Mouse (Mus musculus) right cerebral cortex, postnatal 36 days (tissue): Measurements from ENCODE around the gene BC051665.

Source experiments
- DNase-seq, 2 experiments: peaks; one replicate each; pipeline ENCODE4 v3.0.0; 2022; ENCODE audit warnings: low spot score in 2 of 2, mixed read lengths in 1 of 2

The BC051665 gene

GRCm38 (mm10) chr13:60743381-60744077, 42.6 kb downstream of the BC051665 start:
- no peak for DNase-seq

GRCm38 (mm10) chr13:60742611-60743010, 43.6 kb downstream of the BC051665 start:
- DNase-seq, result no peak

DNA sequence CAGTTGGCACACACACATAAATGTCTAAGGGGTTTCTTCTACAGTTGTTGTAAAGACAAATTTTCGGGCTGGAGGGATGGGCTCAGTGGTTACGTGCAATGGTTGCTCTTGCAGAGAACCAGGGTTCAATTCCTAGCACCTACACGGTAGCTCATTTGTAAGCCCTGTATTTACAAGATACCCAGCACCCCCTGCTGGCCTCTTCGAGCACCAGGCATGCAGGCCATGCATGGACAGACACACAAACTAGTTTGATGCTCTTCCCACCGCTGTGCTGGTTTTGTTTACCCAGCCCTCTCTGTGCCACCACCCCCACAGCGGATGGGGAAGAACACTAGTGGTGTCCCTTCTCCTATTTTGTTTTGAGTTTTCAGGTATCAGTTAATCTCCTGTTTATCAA, 45.9 kb downstream of the BC051665 start:
- DNase-seq, result no peak

DNA sequence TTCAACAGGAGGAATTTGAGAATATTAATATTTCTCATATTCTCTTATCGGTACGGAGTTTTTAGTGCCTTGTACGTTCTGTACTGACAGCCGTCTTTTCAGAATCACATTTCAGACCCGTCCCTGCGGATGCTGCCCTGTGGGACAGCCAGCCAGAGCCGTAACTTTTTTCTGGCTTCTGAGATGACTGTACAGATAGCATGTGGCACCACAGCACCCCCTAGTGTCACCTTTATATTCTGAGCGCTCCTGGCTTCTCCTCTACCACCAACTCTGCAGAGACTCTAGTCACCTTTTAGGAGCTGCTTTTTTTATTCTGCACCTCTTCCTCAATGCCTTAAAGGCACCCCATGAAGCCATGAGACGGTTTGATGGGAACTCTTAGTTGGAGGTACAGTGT, 47.7 kb downstream of the BC051665 start:
- peak in 1 of 2 experiments; percentile 46 for DNase-seq

DNA sequence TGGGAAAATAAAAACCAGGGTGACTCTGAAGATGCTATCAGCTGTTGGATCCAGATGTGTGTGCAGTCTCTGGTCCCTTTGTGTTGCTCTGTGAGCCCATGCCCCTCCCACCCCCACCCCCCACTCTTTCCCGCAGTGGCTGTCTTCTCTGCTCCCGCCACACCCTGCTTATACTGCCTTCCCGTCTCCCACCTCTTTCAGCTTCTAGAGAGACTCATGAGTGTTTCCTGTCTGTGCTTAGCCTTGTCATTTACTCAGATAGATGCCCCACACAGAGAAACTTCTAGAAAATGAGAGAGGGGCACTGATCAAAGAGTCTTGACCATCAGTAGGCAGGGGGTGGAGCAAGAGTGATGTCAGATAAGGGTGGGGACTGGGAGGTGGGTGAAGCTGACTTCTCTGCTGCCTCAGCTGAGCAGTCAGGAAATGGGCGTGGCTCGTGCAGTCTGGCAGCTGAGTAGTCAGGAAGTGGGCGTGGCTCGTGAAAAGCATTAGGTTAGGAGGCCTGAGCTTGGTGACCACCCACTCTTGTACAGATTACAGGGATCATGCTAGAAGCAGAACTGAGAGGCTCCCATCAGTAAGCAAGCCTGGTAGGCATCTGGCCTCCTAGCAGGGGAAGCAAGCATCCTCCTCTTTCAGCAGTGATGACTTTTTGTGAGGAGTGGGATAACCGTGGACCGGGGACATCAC, 48.4 kb downstream of the BC051665 start:
- DNase-seq, result peak; percentile 53 to 56

- no peak for DNase-seq
Measured at GRCm38 (mm10) chr13:60736421-60737105, 49.6 kb downstream of the BC051665 start.

DNA sequence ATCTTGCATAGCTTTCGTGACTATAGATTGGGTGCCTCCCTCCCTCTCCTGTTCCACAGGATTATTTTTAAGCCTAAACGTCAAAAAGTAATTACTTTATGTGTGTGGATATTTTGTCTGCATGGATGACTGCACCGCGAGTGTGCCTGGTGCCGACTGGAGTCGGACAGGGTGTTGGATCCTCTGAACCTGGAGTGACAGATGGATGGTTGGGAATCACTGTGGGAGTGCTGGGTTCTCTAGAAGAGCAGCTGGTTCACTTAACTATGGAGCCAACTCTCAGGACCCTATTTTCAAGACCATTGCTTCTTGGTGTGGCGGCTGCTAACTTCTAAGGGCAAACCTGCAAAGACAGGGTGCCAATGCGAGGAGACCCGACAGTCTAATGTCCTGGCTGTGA, 50.9 kb downstream of the BC051665 start:
- no peak for DNase-seq
